Mouse (Mus musculus) activated CD4-positive, CD25-positive, alpha-beta regulatory T cell, adult 9 weeks (primary cell): Measurements from ENCODE around the gene Grin2d. TPM values are rescaled to one million over a fixed set of nuclear protein-coding genes. Genes with fewer than 3 reads are reported as not detected.

ENCODE experiments used
- polyA plus RNA-seq: library from polyadenylated mRNA; unstranded; fragments of 100-300 nt; shearing (Covaris generic); gene quantifications from one replicate; pipeline ENCODE4 v1.2.1, GENCODE M21; 2017

The Grin2d gene
- polyA plus RNA-seq, result not detected

DNA sequence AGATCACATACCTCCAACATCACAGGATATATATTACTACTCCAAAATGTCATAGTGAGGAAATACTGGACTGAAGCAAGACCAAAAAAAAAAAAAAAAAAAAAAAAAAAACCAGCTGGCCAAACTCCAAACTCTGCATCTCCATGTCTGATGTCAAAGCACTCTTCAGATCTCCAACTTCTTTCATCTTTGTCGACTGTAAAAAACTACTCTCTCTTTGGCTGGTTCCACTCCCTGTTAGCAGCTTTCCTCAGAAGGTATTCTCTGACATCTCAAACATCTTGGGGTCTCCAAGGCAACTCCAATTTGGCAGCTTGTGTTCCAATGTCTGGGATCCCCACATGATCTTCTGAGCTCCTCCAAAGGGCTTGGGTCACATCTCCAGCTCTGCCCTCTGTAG is at the start of gene Grin2d:
Grin2d (minus strand) TSS at position 101 of the 400 bp plus-strand sequence.

DNA sequence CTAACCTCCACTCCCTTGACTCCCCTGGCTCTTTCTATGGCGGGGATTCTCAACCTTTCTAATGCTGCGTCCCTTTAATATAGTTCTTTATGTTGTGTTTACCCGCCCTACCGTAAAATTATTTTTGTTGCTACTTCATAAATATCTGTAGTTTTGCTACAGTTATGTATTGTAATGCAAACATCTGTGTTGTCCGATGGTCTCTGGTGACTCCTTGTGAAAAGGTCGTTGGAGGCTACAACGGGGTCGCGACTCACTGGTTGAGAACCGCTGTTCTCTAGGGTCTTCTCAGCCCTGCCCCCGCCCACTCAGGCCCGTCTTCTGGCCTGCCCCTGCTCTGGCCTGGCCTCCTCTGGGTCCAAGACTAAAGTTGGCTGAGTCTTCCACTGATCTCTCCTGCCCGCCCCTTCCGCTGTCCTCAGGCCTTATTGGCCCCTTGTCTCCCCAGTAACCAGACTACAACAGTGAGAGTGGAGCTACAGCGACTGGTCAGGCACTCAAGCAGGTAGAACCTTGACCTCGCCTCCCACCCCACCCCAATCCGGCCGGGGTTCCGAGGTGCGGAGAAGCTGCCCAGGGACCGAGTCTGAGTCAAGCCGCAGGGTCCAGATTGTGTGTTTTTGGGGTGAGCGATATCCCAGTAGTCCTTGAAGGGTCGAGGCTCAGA is 45.7 kb upstream of the Grin2d start, which contains the start of gene Ccdc114:
Ccdc114 (plus strand) TSS at position 311 of the 667 bp plus-strand sequence.

DNA sequence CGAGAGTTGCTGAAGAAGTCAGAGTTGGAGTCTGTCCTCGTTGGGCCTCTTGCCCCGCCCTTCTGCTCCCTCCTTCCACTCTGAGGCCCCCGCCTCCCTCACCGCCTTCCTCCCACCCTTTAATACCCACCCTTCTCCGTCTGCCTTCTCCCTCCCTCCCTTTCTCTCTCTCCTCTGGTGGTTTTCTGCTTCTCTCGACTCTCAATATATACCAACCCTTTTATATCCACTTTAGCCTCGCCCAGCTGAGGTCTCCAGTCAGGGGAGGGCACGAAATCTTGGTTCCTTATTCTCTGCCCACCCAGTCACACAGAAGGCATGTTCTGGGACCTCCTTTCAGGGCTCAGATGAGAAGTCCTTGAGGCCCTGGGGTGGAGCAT is 43.1 kb upstream of the Grin2d start, which contains the start of gene Emp3:
Emp3 (minus strand) TSS at position 163 of the 380 bp plus-strand sequence.

DNA sequence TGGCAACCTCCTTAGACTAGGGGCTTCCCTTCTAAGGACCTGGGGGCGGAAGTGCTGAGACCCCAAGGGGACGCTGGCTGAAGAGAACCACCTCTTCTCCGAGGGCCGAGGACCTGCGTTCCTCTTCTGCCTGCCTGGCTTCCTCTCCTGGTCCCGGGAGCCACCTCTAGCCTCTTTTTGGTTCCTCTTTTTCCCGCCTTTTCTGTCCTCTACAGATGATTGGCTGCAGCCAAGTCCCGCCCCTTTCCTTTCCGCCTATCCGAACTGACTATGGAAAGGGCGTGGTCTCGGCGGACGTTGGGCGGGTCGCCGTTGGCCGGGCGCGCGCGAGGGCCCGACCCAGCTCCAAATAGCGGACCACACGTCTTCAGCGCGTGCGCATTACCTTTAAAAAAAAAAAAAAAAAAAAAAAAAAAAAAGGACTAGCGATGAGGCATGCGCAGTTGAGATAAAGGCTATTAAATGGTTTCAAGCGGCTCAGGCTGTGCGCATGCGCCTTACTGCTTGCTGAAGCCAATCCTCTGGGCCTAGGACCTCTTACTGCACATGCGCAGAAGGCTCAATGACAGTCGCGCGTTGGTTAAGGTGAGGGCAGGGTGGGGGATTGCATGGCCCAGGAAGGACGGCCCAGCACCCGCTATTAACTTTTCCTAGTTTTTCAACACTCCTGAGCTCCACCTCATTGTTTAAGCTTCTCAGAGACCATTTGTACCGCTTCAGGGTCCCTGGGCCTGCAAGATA is 18.5 kb upstream of the Grin2d start, which contains the start of the genes Syngr4 and Tmem143:
Syngr4 (minus strand) TSS at position 198 of the 741 bp plus-strand sequence.
Tmem143 (plus strand) TSS at position 425 of the 741 bp plus-strand sequence.

DNA sequence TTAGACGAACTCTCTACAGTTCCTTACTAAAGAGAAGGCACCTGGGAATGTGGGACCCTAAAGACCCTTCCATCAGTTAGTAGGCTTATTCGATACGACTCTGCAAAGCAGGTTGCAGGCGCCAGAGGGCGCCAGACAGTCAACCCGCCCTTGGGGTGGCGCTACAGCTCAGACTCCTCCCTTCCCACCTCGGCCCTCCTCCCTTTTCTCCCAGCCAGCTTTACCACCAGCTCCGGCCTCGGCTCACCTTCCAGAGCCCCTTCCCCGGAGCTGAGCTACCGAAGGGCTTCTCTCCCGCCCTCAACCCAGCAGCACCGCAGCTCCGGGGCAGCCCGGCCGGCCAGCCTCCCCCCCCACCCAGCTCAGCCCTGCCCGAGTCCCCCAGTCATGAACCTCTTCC is 5.6 kb downstream of the Grin2d start, which contains the start of gene Kdelr1:
Kdelr1 (plus strand) TSS at position 149 of the 400 bp plus-strand sequence.

DNA sequence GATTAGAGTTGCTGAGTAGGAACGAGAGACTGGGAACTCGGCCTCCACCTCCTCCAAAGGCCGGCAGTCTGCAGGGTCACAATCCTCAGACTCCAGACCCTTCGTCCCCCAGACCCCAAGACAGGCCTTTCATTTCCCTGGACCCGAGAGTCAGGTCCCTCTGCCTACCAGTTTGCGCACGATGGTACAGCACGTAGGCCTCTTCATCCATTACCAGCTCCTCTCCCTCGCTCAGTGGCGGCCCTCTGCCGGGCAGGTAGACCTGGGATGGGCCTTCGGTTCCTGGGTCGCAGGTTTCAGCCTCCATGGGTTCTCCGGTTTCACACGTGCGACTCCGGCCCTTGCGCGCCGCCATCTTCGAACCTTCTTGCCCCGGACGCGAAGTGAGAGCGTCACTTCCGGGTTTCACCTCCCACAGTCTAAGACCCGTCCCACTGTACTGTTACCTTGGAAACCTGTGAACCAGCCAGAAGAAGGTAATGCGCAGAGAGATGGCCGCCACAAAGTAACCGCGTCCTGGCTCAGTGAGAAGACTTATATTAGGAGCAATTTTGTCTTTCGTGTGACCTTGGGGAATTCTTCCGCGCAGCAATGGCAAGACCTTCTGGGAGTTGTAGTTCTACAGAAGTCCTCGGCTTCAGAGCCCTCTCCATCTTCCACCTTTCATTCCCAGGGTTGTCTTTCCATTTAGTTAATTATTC is 47.6 kb downstream of the Grin2d start, which contains the start of gene Grwd1:
Grwd1 (minus strand) TSS at position 518 of the 701 bp plus-strand sequence.

DNA sequence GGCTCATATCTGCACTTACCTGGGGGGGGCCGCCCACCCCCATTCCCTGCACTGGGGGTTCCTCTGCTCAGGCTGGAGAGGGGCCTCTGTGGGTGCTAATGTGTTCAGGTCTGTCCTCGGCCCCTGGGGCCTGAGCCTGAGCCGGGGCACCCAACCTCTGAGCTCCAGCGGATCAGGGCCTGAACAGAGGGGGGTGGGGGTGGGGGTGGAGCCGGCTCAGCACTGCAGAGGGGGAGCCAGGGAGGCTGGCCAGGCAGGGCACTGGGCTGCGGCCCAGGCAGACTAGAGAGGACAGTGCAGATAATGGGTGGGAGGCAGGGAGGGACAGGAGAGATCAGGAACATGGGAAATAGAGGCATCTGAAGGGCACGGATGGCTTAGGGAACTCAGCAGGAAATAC is 53.6 kb downstream of the Grin2d start, which contains the start of gene Kcnj14:
Kcnj14 (minus strand) TSS at position 185 of the 400 bp plus-strand sequence.

DNA sequence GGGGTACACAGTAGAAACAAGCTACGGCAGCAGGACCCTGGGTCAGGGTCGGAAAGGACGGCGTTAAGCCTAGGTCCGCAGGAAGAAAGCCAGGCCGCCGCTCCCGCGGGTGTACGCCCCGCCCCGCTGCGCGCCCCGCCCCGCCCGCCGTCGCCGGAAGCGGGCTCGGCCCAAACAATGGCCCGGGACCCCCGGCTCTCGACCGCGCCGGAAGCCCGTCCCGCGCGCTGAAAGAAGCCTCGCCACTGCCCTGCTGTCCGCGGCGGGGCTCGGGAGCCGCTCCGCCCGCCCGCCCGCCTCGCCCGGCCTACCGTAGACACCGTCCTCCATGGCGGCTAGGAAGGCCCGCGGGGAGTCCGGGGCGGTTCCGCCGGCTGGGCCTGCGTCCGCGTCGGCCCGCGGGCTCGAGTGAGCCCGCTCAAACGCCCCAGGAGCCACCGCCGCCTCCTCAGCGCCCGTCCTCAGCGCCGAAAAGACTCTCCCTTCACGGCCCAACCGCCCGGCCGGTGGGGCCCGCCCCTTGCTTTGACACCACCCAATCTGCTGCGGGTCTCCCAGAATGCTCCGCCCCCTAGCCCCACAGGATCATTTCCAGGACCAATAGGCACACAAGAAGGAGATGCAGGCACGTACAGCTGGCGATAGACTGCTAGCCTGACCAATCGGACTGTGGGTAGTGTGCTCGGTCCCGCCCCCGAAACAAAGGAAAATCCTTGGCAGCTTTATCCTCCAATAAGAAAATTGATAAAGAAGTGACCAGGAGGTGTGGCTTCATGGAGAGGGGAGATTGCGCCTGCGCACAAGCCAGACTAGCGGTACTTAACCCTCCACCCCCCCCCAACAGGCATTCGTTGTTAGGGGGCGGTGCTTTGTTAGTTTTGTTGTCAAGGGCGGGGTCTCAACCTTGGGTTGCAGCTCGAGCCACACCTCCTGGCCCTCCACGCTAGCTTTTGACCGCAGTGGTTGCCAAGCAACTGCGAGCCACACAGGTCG is 64.1 kb downstream of the Grin2d start, which contains the start of gene Cyth2:
Cyth2 (minus strand) TSS at position 795 of the 993 bp plus-strand sequence.

DNA sequence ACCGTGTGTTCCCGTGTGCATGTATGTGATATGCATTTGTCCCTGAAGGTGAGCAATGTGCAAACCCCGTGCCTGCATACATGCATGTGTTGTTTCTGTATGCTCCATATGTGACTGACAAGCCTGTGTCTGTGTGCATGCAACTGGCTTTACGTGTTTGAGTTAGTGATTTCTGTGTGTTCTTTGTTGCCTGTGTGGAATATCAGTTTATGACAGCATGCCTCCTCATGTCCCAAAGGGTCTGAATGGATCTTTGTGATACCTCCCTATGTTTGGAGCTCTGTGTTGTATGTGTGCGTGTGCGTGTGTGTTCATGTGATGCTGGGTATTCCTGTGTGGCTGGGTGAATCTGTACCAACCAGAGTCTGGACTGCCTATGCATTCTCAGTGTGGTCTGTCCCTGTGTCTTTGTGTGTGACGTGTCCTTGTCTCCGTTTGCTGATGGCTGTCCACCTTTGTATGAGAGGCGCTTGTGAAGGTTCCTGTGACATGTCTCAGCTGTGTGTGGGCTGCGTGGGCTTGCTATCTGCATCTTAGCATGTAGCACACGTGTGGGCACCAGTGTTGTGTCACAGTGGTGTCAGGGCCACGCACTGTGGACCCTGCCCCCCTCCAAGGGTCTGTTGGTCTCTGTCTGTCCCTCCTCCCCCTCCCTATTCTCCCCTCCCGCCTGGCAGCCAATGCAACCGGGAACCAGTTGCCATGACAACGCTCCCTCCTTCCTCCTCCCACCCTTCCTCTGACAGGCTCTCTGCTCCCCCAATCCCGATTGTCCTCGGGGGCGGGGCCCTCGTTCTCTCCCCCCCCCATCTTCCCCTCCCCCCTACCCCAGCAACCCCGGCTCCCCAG is 93.4 kb downstream of the Grin2d start, which contains the start of gene Sult2b1:
Sult2b1 (minus strand) TSS at position 146 of the 849 bp plus-strand sequence.

DNA sequence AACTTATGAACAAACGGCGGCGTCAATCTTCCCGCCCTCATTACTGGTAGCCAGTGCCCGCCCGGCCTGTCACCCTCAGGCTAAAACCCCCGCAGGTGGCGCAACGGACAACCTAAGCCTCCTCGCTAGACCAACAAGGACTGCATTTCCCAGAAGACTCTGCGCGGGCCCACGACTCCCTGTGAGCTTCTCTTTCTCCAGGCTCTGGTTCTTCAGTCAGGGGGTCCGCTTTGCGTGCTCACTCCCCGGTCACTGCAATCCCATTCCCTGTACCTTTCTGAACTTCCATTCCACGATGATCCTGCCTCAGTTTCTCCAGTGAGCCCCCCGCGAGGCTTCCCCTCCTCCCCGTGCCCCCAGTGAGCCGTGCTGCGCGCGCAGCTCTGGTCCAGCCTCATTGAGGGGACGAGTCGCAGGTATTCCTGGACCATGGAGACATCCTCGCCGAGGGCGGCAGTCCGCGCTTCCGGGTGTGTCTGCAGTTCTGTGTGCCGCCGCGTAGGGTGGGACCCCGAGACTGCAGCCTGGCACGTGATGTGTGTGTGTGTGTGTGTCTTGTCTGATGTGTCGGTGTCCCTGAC is 94.6 kb downstream of the Grin2d start, which contains the start of gene Lmtk3:
Lmtk3 (plus strand) TSS at position 228 of the 581 bp plus-strand sequence.

Other genes starting within 250 kb of the Grin2d start
- gene Mamstr, start 238.4 kb downstream of the Grin2d start, polyA plus RNA-seq, result 0.72 TPM
- 0.17 TPM for gene Fut2, start 212.0 kb downstream of the Grin2d start, polyA plus RNA-seq
- gene Ntn5, start 194.4 kb downstream of the Grin2d start, polyA plus RNA-seq, result not detected
- gene Sec1, start 184.0 kb downstream of the Grin2d start, polyA plus RNA-seq, result 0.33 TPM
- 8.1 TPM for gene Car11, start 178.5 kb downstream of the Grin2d start, polyA plus RNA-seq
- 12.6 TPM for gene Dbp, start 173.3 kb downstream of the Grin2d start, polyA plus RNA-seq
- 1,812 TPM for gene Rpl18, start 162.9 kb downstream of the Grin2d start, polyA plus RNA-seq
- 37.7 TPM for gene Sphk2, start 160.4 kb downstream of the Grin2d start, polyA plus RNA-seq
- not detected for gene Fam83e, start 157.2 kb downstream of the Grin2d start, polyA plus RNA-seq
- not detected for gene Spaca4, start 152.6 kb downstream of the Grin2d start, polyA plus RNA-seq
- not detected for gene Lmtk3, start 94.6 kb downstream of the Grin2d start, polyA plus RNA-seq
- 1.6 TPM for gene Sult2b1, start 93.7 kb downstream of the Grin2d start, polyA plus RNA-seq
- gene Cyth2, start 63.8 kb downstream of the Grin2d start, polyA plus RNA-seq, result 28.9 TPM
- not detected for gene Kcnj14, start 53.6 kb downstream of the Grin2d start, polyA plus RNA-seq
- gene Grwd1, start 47.4 kb downstream of the Grin2d start, polyA plus RNA-seq, result 42.0 TPM
- 119 TPM for gene Kdelr1, start 5.6 kb downstream of the Grin2d start, polyA plus RNA-seq
- gene Syngr4, start 18.3 kb upstream of the Grin2d start, polyA plus RNA-seq, result 0.39 TPM
- gene Tmem143, start 18.6 kb upstream of the Grin2d start, polyA plus RNA-seq, result 7.9 TPM
- 689 TPM for gene Emp3, start 43.0 kb upstream of the Grin2d start, polyA plus RNA-seq
- 2.2 TPM for gene Ccdc114, start 45.7 kb upstream of the Grin2d start, polyA plus RNA-seq
- gene Abcc6, start 151.9 kb upstream of the Grin2d start, polyA plus RNA-seq, result not detected
- gene Nomo1, start 155.3 kb upstream of the Grin2d start, polyA plus RNA-seq, result 22.0 TPM
- gene Kcnj11, start 222.4 kb upstream of the Grin2d start, polyA plus RNA-seq, result not detected